Mouse (Mus musculus) liver, embryonic 12.5 days (tissue): ENCODE results near the gene Isyna1. TPM values are rescaled to one million over a fixed set of nuclear protein-coding genes. Genes with fewer than 3 reads are reported as not detected.

Experiments
- ATAC-seq: fragments of 200-750 bp; cut with Nextera tagmentation; 2 replicates; pipeline ENCODE4 v1.8.0; 2017; ENCODE audit warnings: moderate number of reproducible peaks, mild to moderate bottlenecking, moderate library complexity
- H3K27ac ChIP-seq: fragments of 300-500 bp; sonication (generic); 2 replicates; pipeline ENCODE4 v1.5.1; 2016; ENCODE audit warnings: mild to moderate bottlenecking
- H3K27me3 ChIP-seq: fragments of 300-500 bp; sonication (generic); replicated peaks from 2 replicates; pipeline ENCODE4 v1.6.1; 2016; ENCODE audit warnings: mild to moderate bottlenecking, moderate library complexity
- H3K36me3 ChIP-seq: fragments of 300-500 bp; sonication (generic); 2 replicates; pipeline ENCODE4 v1.6.1; 2016; ENCODE audit warnings: mild to moderate bottlenecking, moderate library complexity
- H3K4me1 ChIP-seq: fragments of 300-500 bp; sonication (generic); 2 replicates; pipeline ENCODE4 v1.6.1; 2016
- H3K4me2 ChIP-seq: fragments of 300-500 bp; sonication (generic); 2 replicates; pipeline ENCODE4 v1.6.1; 2016; ENCODE audit warnings: mild to moderate bottlenecking, moderate library complexity
- H3K4me3 ChIP-seq: fragments of 300-500 bp; sonication (generic); 2 replicates; pipeline ENCODE4 v1.5.1; 2016; ENCODE audit warnings: mild to moderate bottlenecking, moderate library complexity
- H3K9ac ChIP-seq: fragments of 300-500 bp; sonication (generic); 2 replicates; pipeline ENCODE4 v1.6.1; 2016; ENCODE audit warnings: mild to moderate bottlenecking, moderate library complexity
- H3K9me3 ChIP-seq: fragments of 300-500 bp; sonication (generic); replicated peaks from 2 replicates; pipeline ENCODE4 v1.6.1; 2016; ENCODE audit warnings: mild to moderate bottlenecking, moderate library complexity
- WGBS: fragments of 180-500 bp; shearing (Covaris S2); methylation state at CpG from one replicate; pipeline ENCODE4 v1.1.7; 2016; ENCODE audit not compliant: insufficient replicate concordance; 5-methylcytosine and 5-hydroxymethylcytosine counted together
- polyA plus RNA-seq: library from polyadenylated mRNA; unstranded; fragments of >200 nt; fragmentation: Nextera tagmentation; extraction: Ambion mirVana; gene quantifications from 2 replicates; pipeline ENCODE4 v1.2.1, GENCODE M21; 2016

The Isyna1 gene
- polyA plus RNA-seq, 1 experiment from 2014 or later, result 115 TPM

DNA sequence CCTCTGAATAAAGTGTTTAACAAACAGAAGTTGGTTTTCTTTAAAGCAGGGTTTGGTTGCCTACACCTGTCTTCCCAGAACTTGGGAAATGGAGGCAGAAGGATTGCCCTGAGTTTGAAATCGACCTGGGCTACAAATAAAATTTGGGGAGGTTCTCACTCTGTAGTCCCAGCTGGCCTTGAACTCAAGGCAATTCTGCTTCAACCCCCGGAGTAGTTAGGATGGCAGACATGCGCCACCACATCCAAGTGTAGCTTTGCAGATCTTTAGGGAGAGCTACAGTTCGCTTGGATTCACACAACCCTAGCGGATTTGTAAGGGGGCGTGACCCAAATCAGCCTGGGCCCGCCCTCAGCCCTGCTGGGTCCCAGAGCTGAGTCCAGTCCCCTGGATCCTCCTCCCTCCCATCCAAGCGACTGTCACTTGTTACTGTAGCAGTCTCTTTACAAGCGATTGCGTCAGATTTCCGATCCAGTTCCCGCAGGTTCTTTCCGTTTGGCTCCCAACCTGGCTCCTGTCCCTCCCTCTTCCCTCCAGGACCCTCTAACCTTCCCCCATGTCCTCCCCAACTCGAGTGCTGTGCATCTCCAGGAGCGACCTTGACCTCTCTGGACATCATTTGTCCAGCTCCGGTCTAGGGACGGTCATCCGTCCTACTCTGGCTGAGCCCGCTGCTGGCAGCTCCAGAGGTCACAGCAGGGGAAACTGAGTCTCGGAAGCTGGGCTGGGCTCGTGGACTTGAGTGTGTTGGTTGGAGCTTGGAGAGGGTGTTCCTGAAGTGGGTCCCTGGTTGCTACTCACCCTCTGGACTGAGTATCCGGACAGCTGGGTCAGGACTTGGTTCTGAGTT, 36.6 kb downstream of the Isyna1 start:
- Histone ChIP-seq H3K4me3 (peak overlapping the region; percentile 67), H3K4me1 (peaks cover 56% of the 10 kb centered on the region), H3K4me2 (peak overlapping the region; percentile 78), H3K9ac (peak overlapping the region; percentile 75), H3K9me3 (no peaks in the 10 kb centered on the region), H3K27ac (peak overlapping the region; percentile 79), H3K36me3 (0 out of 2 replicates have a peak, but pooled peaks cover 3% of the 10 kb centered on the region), H3K27me3 (peaks cover 21% of the 10 kb centered on the region)
- 12% methylated on average over 22 of the region's 22 CpGs for WGBS
- peak; percentile 48 for ATAC-seq

GRCm38 (mm10) chr8:70631436-70631835, 37.3 kb downstream of the Isyna1 start:
- Histone ChIP-seq H3K4me1 (peaks cover 60% of the 10 kb centered on the region), H3K4me2 (peak overlapping the region; percentile 78), H3K36me3 (0 out of 2 replicates have a peak, but pooled peaks cover 3% of the 10 kb centered on the region), H3K9me3 (no peaks in the 10 kb centered on the region), H3K9ac (peak overlapping the region; percentile 75), H3K4me3 (peak overlapping the region; percentile 67), H3K27me3 (peaks cover 21% of the 10 kb centered on the region), H3K27ac (peak overlapping the region; percentile 79)
- ATAC-seq, result no peak
- WGBS, result 14% methylated on average over 23 of the region's 24 CpGs

DNA sequence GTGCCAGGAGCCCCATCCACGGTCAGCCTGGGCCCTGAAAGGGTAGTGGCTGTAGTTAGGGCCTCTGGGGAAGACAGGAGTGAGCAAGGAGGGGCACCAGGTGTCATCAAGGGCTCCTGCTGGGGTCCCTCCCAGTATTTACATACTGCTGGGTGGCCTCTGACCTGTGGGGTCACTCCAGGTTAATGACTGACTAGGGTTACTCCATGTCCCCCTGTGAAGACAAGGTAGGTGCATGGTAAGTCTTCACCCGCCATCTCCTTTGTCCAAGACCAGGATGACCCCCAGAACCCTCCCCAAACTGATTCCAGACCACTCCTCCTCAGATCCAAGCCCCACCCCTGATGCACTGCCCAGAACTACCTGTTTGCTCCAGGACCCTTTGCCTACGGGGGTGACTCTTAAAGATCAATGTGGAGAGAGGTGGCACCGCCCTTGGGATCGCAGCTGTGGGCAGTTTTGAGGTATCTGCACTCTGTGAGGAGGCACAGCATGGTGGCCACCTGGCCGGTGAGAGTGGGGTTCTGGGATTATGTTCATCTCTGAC, 38.2 kb downstream of the Isyna1 start, which contains the start of gene Gdf15:
Gene Gdf15 (minus strand): TSS at position 111 of the 547 bp plus-strand sequence.
- Histone ChIP-seq H3K36me3 (0 out of 2 replicates have a peak, but pooled peaks cover 3% of the 10 kb centered on the region), H3K9ac (peak within 1 kb of the TSS; percentile 75), H3K4me1 (peaks cover 70% of the 10 kb centered on the region), H3K27me3 (peaks cover 21% of the 10 kb centered on the region), H3K9me3 (no peaks in the 10 kb centered on the region), H3K4me3 (peak within 1 kb of the TSS; percentile 67), H3K4me2 (peak within 1 kb of the TSS; percentile 78), H3K27ac (peak within 1 kb of the TSS; percentile 79)
- 0 out of 2 replicates have a peak, but pooled peaks have one; percentile 6 for ATAC-seq
- 65% methylated on average over 6 of the region's 6 CpGs for WGBS

DNA sequence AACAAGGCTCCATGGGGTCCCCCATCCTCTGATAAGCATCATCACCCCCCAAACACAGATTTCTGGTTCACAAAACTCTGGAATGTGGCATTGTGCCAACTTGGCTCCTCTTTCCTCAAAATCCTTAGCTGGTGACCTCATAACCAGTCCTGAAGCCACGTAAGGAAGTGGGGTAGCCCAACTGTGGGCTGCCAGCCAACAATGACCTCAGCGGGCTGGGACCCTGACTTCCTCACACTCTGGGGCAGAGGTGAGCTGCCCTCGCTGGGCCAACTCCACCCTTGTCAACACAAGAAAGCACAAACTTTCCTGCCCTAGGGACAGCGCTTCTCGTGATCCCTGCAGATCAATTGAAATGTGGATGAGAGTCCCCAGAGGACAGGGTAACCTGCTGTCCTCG, 39.9 kb downstream of the Isyna1 start:
- H3K27ac ChIP-seq, result peak overlapping the region; percentile 79
- peaks cover 21% of the 10 kb centered on the region for H3K27me3 ChIP-seq
- H3K4me1 ChIP-seq, result peaks cover 79% of the 10 kb centered on the region
- H3K4me2 ChIP-seq, result no peak overlapping the region
- 0 out of 2 replicates have a peak, but pooled peaks cover 2% of the 10 kb centered on the region for H3K36me3 ChIP-seq
- no peaks in the 10 kb centered on the region for H3K9me3 ChIP-seq
- 45% methylated on average over 6 of the region's 6 CpGs for WGBS
- H3K9ac ChIP-seq, result no peak overlapping the region
- H3K4me3 ChIP-seq, result no peak overlapping the region
- no peak for ATAC-seq

GRCm38 (mm10) chr8:70635527-70635926, 41.4 kb downstream of the Isyna1 start:
- 28% methylated on average over 6 of the region's 6 CpGs for WGBS
- Histone ChIP-seq H3K9ac (peak overlapping the region; percentile 50), H3K36me3 (no peaks in the 10 kb centered on the region), H3K27me3 (peaks cover 21% of the 10 kb centered on the region), H3K4me2 (0 out of 2 replicates have a peak overlapping the region, but pooled peaks have one; percentile 1), H3K4me1 (peaks cover 66% of the 10 kb centered on the region), H3K9me3 (no peaks in the 10 kb centered on the region), H3K4me3 (no peak overlapping the region), H3K27ac (peak overlapping the region; percentile 79)
- ATAC-seq, result no peak

GRCm38 (mm10) chr8:70636838-70637237, 42.7 kb downstream of the Isyna1 start:
- H3K27me3 ChIP-seq, result peaks cover 10% of the 10 kb centered on the region
- H3K36me3 ChIP-seq, result no peaks in the 10 kb centered on the region
- no peaks in the 10 kb centered on the region for H3K9me3 ChIP-seq
- peaks cover 56% of the 10 kb centered on the region for H3K4me1 ChIP-seq
- no peak overlapping the region for H3K9ac ChIP-seq
- no peak overlapping the region for H3K4me2 ChIP-seq
- whole genome bisulfite sequencing, result 60% methylated on average over 8 of the region's 8 CpGs
- no peak overlapping the region for H3K4me3 ChIP-seq
- ATAC-seq, result peak; percentile 29
- H3K27ac ChIP-seq, result peak overlapping the region; percentile 33; the same call in 1 of the 2 replicates

GRCm38 (mm10) chr8:70638752-70639151, 44.6 kb downstream of the Isyna1 start:
- no peak overlapping the region for H3K4me2 ChIP-seq
- H3K36me3 ChIP-seq, result no peaks in the 10 kb centered on the region
- H3K27me3 ChIP-seq, result 0 out of 2 replicates have a peak, but pooled peaks cover 7% of the 10 kb centered on the region
- H3K4me3 ChIP-seq, result no peak overlapping the region
- no peak overlapping the region for H3K9ac ChIP-seq
- ATAC-seq, result no peak
- H3K9me3 ChIP-seq, result no peaks in the 10 kb centered on the region
- H3K27ac ChIP-seq, result no peak overlapping the region
- WGBS, result 72% methylated on average over 9 of the region's 9 CpGs
- peaks cover 52% of the 10 kb centered on the region for H3K4me1 ChIP-seq

- H3K9me3 ChIP-seq, result no peaks in the 10 kb centered on the region
- H3K4me2 ChIP-seq, result no peak overlapping the region
- no peaks in the 10 kb centered on the region for H3K36me3 ChIP-seq
- H3K4me1 ChIP-seq, result peaks cover 36% of the 10 kb centered on the region
- H3K4me3 ChIP-seq, result no peak overlapping the region
- no peak for ATAC-seq
- WGBS, result 49% methylated on average over 3 of the region's 3 CpGs
- H3K27ac ChIP-seq, result no peak overlapping the region
- 0 out of 2 replicates have a peak, but pooled peaks cover 7% of the 10 kb centered on the region for H3K27me3 ChIP-seq
- no peak overlapping the region for H3K9ac ChIP-seq
Observed at GRCm38 (mm10) chr8:70643019-70643418, 48.8 kb downstream of the Isyna1 start.

GRCm38 (mm10) chr8:70644065-70644464, 49.9 kb downstream of the Isyna1 start:
- H3K27me3 ChIP-seq, result 0 out of 2 replicates have a peak, but pooled peaks cover 7% of the 10 kb centered on the region
- no peak for ATAC-seq
- no peak overlapping the region for H3K27ac ChIP-seq
- H3K36me3 ChIP-seq, result peaks cover 3% of the 10 kb centered on the region; the same call in 1 of the 2 replicates
- no peak overlapping the region for H3K4me3 ChIP-seq
- no peaks in the 10 kb centered on the region for H3K9me3 ChIP-seq
- H3K4me1 ChIP-seq, result peaks cover 39% of the 10 kb centered on the region
- H3K4me2 ChIP-seq, result no peak overlapping the region
- no peak overlapping the region for H3K9ac ChIP-seq
- WGBS, result 73% methylated on average over 2 of the region's 2 CpGs

DNA sequence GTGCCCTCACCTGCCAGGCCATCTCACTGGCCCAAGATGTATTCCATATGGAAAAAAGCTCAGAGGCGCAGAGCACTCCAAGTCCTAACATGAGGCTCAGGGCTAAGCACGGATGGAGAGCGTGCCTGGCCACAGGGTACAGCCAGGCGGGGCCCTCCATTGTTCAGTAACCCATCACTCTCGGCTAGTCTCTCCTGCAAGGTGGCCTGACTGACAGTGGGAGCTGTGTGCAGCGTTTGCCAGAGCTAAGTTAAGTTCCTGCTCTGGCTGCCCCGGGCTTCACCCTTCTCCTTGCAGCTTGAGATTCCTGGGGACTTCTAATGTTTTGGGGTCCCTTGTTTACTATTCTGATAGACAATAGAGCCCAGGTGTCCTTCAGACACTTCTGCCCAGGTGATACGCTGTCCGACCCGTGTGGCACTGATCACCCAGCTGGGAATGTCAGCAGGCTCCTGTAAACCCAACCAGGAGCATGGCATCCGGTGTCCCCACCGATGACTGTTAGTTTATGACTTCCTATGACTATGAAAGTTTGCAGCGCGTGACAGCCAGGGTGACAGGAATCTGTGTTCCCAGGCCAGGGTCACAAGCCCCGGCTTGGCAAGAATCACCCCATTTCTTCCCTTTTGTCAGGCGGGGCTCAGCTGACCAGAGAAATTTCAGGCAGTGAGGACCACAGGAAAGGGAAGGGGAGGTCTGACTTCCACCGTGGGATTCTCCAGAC, 51.5 kb downstream of the Isyna1 start:
- whole genome bisulfite sequencing, result 62% methylated on average over 17 of the region's 17 CpGs
- H3K9me3 ChIP-seq, result no peaks in the 10 kb centered on the region
- no peak overlapping the region for H3K9ac ChIP-seq
- peaks cover 16% of the 10 kb centered on the region for H3K36me3 ChIP-seq
- no peak overlapping the region for H3K4me2 ChIP-seq
- 0 out of 2 replicates have a peak, but pooled peaks cover 7% of the 10 kb centered on the region for H3K27me3 ChIP-seq
- no peak overlapping the region for H3K4me3 ChIP-seq
- H3K4me1 ChIP-seq, result peaks cover 47% of the 10 kb centered on the region
- no peak for ATAC-seq
- H3K27ac ChIP-seq, result no peak overlapping the region

DNA sequence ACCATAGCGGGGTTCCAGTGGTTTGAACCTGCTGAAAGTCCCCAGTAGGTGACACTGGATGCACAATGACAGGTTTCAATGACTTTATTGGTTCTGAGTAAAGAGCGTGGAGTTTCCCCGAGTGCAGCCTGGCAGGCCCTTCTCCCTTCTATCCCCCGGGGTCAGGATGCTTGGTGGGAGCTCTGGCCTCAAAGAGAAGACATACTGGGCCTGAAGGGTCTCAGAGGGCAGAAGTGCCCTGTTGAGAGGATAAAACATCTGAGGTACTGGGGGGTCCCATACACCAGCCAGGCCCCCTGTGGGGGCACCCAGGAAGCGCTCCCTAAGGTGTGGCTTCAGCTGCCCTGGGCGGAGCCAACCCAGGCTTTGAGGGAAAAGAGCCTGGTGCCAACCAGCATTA, 52.2 kb downstream of the Isyna1 start:
- H3K4me3 ChIP-seq, result no peak overlapping the region
- ATAC-seq, result no peak
- H3K4me1 ChIP-seq, result peaks cover 47% of the 10 kb centered on the region
- peak overlapping the region; percentile 27; the same call in 1 of the 2 replicates for H3K27ac ChIP-seq
- H3K27me3 ChIP-seq, result 0 out of 2 replicates have a peak, but pooled peaks cover 7% of the 10 kb centered on the region
- H3K36me3 ChIP-seq, result peaks cover 23% of the 10 kb centered on the region
- no peaks in the 10 kb centered on the region for H3K9me3 ChIP-seq
- WGBS, result 83% methylated on average over 6 of the region's 6 CpGs
- no peak overlapping the region for H3K9ac ChIP-seq
- no peak overlapping the region for H3K4me2 ChIP-seq
